Mouse (Mus musculus) layer of hippocampus, adult 9-10 months (tissue): Measurements from ENCODE around the gene Dchs1.

Source experiments
- DNase-seq: peaks from one replicate; pipeline ENCODE4 v3.0.0; 2022; ENCODE audit warnings: low spot score

The Dchs1 gene

DNA sequence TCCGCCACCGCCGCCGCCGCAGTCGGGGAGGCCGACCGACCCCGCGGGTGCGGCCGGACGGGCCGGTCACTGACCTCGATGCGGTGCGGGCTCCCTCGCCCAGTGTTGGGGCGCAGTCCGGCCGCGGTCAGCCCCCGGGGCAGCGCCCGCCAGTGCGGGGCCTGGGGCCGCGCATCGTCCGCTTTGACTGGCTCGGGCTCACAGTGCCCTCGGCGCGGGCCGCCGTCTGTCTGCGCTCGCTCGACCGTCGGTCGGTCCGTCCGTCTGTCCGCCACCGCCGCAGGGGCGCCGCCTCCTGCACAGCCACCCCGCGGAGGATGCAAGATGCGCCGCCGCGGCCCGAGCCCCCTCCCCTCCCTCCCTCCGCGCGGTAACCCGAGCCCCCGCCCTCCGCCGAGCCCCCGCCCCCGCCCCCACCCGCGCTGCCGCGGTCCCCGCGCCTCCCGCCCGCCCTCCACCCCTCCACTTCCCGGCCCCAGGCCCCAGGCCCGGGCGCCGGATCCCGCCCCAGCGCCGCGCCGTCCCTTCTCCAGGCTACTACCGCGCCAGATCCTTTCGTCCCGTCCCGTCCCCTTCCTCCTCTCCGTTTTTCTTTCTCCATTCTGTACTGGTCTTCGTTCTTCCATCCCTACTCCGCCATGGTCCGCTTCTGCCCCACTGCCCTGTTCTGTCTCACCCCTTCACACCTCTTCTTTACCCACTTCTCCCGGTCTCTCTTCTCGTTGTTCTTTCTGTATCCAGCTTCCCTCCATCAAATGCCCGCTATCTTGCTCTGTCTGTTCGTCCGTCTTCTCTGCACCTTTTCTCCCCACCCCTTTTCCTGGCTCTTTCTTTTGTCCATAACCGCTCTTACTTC lies at the start of gene Dchs1:
Gene Dchs1 (minus strand): TSS at position 370 of the 856 bp plus-strand sequence.
- DNase-seq, result no peak

DNA sequence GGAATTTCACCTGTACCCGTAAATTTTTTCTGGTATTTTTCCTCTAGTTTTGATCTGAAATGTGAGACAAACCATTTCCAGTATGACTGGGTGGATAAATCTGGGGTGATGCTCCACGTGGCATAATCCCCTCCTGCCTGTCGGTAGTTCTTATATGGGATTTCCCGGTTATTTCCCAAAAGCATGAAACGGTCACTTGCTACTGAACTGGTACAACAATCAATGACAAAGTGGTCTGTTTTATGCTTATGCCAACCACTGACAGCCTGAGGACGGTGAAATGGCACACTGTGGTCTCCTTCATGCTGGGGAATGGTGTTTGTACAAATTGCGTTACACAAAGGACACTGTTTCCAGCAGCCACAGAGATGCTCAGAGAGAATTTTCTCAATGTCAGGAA lies 36.8 kb upstream of the Dchs1 start:
- DNase-seq, result no peak

DNA sequence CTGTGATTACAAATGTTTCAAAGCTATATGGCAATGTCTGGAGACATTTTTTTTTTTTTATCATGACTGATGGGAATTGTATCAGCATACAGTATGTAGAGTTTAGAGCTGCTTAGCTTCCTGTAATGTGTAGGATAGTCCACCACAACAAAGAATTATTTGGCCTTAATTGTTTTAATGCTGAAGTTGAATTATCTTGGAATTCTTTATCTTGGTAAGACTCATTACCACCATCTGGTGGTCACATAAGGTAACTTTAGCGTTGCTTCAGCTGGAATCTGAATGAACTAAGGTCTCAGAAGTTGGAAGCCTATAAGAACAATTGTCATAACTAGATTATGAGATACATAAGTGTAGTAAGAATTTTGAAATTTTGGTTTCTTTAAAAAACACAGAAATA lies 31.0 kb upstream of the Dchs1 start:
- no peak for DNase-seq

DNA sequence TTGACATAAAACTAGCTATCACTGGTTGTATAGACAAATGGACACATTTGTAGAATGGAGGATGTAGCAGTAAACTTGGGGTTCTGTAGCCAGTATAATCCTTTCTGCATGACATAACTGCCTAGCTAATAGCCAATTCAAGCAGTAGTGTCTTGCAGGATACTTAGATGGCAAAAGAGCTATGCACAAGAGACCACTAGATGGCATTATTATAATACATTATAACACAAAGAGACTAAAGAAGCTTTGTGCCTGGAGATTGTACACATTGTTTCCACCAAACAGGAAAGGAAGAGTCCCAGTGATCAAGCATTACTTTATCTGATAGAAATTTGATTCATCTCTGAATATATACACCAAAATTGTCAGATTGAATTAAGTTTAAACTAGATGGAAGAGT lies 29.3 kb upstream of the Dchs1 start:
- DNase-seq, result no peak

DNA sequence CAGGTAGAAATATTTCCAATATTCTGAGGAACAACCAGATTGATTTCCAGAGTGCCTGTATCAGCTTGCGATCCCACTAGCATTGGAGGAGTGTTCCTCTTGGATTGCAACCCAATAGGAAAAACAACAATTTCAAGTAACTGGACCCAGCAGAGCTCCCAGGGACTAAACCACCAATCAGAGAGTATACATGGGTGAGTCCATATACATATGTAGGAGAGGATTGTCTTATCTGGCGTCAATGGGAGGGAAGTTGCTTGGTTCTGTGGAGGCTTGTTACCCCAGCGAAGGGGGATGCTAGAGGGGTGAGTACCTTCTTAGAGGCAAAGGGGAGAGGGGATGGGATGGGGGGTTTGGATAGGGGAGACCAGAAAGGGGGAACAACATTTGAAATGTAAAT lies 25.9 kb upstream of the Dchs1 start:
- DNase-seq, result no peak

DNA sequence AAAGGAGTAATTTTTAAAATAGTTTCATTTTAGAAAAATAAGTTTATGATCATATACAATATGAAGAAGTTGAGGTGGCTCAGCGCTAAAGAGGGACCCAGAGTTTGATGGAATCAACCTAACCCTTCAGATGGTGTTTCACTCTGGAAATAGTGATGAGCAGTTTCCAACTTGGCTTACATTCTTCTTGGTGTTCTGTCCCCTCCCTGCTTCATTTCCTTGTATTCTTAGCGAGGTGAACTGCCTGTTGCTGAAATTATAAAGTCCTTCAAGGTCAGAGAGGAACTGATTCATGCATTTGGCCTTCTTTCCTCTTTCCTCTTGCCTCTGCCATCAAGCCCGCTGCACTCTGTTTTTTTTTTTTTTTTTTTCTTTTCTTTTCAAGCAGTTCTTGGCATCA lies 25.1 kb upstream of the Dchs1 start:
- no peak for DNase-seq

DNA sequence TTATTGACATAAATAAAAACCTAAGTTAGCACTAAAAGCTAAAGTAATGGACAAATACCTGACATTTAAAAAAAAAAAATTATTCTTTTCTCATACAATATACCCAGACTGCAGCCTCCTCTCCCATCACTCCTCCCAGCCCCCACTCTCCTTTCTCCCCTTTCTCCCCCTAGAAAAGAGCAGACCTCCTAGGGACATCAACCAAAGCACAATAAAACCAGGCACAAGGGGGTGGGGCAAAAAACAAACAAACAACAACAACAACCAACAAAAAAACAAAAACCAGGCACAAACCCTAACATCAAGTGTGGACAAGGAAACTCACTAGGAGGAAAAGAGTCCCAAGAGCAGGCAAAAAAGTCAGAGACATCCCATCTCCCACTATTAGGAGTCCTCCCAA lies 24.1 kb upstream of the Dchs1 start:
- no peak for DNase-seq

DNA sequence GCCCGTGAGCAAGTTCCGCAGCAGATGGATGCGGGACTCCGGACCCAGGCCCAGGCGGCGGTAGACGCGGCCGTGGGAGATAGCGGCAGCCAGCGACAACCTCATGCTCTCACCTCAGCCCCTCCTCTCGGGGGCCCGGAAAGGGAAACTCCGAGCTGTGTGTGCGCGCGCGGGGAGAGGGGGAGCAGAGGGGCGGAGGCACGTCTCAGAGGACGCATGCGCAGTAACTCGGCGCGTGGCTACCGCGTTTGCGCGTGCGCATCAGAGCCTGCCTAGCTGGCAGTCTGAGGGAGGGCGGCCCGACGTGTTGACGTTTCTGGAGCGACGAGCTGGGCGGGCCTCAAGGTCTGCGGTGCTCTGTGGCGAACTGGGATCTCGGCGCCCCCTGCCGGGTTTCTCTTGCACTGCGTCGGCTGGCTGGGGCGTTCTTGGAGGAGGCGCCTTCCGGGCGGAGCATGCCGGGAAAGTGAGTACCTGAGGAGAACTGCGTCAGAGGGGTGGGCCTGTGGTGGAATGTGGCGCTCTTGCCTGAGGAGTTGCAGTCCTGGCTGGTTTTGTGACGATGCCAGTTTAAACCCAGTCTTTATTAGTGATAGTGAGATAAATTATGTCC lies 23.5 kb upstream of the Dchs1 start, which contains the start of gene Mrpl17:
Gene Mrpl17 (minus strand): TSS at position 223 of the 613 bp plus-strand sequence.
- peak; percentile 99 for DNase-seq

DNA sequence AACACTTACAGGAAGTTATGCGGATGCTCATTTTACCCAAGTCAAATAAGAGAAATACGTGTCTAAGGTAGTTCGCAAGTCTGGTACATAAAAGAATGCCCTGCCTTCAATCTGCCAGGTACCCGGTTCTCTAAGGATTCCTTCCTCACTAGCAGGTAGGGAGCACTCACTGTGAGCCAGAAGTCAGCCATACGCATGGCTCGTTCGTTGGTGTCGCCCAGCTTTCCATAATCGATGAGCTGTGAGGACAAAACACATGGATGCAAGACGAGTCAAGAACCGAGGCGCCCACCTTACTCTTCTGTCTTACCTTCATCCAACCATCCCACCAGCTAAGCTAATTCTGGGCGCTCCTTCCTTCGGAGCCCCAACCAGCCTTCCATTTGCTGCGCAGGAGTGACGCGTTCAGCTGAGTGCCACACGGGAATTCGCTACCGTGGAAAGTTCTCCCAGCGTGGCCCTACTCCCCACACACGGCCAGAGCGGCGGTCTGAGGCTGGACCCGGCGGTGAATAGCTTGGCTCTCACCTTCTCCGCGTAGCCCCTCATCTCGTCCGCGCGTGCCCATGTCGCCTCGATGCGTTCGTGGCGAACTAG lies 22.9 kb upstream of the Dchs1 start:
- no peak for DNase-seq

DNA sequence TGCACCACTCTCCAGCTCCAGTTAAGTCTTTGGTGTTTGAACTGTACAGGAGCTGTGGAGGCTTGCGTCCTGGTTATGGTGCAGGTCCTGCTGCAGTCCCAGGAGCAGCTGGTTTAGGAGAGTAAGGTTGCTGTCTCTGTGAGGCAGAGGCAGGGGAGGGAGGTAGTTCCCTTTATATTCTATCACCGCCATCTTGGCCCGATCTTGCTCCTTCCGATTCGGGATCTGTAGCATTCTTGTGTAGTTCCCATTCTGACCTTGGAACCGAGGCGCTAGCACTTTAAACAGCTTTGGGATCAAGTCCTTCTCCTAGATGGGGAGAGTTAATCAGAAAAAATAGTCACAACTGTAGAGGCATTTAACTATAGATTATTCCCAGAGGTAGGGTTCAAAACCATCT lies 22.4 kb upstream of the Dchs1 start:
- no peak for DNase-seq

DNA sequence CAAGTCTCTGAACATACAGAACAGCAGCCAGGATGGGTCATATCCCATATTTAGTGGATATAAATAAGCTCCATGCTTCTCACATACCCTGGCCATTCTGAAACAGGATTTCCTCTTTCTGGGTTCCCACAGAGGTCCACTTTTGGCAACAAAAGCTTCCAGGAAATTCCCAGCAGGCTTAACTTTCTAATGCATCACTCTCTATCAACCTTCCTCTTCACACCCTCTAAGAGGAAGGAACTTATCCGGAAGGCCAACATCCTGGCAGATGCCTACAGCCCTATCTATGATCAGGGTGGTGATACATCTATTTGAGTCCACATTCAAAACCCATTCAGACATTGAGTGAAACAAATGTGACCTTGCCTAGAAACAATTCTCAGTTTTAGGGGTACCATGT lies 20.9 kb upstream of the Dchs1 start:
- DNase-seq, result no peak

DNA sequence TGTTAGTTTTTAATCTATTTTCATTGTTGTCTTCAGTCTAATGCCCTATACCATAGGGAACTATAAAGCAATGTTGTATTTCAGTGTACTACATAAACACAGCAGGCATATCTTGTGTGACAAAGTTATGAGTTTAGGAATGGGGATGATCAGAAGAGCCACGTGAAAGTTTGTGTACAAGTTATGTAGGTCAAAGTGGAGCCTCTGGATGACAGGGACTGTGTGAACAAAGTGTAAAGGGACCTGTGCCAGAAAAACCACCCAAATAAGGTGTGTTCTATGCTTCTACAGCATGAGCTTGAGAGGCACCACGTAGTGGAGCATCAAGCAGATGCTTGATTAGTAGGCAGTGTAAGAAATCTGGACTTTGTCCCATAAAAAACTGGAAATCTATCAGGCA lies 19.3 kb upstream of the Dchs1 start:
- no peak for DNase-seq

DNA sequence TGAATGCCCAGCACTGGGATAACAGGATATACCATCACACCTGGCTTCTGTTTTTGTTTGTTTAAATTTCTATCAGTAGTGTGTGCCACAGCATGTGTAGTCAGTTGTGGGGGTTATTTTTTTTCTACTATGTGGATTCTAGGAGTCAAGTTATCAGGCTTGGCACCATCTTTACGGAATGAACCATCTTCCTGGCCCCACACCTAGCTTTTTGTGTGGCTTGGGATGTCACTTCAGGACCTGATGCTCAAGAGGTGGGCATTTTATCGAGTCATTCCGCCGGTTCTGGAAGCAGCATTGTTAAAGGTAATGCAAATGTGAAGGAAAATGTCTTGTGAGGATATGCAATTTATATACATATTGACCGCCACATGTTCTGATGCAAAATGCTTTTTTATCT lies 18.7 kb upstream of the Dchs1 start:
- no peak for DNase-seq

DNA sequence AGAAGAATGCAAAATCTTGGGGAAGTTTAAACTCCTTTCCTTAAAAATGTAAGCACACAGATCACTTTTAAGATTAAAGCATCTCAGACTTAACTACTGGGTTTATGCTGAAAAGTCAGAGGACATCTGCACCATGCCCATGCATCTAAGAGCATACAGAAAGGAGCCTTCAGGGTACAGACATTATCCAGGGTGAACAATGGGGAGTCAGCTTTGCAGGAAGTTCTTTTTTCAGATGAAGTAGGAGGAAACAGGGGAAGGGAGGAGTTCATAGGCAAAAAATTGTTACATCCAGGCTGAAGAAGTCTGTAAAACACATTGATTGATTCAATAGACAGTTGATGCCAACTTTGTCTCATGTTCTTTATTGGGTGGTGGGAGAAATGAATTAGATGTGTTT lies 16.0 kb upstream of the Dchs1 start:
- DNase-seq, result no peak

DNA sequence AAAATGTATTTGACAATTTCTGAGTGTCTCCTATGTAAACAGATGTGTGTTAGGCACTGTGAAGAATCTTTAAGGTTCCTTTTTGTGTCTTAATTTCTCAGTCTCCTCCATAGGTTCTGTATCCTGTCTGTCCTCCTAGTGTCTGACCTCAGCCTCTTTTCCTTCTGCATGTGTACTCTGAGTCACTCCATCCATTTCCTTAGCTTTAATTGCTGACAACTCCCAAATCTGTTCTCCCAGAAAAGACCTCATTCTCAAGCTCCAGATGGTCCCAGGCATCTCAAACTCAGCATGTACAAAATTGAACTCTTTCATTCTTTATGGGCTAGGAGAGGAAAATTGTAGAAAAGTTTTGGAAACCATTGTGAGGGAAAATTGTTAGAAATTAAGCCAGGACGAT lies 15.3 kb upstream of the Dchs1 start:
- no peak for DNase-seq

DNA sequence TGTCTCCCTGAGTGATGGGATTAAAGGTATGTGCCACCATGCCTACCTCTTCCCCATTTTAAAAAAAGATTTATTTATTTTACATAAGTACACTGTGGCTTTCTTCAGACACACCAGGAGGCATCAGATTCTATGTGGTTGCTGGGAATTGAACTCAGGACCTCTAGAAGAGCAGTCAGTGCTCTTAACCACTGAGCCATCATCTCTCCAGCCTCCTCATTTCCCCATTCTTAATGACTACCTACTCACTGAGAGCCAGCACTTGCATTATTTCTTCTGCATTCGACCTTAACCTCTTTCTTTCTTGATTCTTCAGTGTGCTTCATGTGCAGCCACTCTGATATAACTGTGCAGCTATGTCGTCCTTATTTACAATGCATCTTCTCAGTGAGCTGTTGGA lies 14.9 kb upstream of the Dchs1 start:
- no peak for DNase-seq

DNA sequence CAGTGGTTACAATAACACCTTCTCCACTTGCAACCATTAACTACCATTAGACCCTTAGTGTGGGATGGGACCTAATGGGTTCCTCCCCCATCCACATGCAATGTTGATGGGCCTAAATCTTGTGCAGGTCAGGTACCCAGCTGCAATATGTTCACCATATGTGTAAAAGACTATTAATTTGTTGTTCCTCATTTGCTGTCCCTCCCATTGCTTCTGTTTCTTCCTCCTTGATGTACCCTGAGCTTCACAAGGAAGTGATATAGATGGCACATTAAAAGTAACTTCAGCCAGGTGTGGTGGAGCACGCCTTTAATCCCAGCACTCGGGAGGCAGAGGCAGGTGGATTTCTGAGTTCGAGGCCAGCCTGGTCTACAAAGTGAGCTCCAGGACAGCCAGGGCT lies 9.5 kb upstream of the Dchs1 start:
- no peak for DNase-seq

DNA sequence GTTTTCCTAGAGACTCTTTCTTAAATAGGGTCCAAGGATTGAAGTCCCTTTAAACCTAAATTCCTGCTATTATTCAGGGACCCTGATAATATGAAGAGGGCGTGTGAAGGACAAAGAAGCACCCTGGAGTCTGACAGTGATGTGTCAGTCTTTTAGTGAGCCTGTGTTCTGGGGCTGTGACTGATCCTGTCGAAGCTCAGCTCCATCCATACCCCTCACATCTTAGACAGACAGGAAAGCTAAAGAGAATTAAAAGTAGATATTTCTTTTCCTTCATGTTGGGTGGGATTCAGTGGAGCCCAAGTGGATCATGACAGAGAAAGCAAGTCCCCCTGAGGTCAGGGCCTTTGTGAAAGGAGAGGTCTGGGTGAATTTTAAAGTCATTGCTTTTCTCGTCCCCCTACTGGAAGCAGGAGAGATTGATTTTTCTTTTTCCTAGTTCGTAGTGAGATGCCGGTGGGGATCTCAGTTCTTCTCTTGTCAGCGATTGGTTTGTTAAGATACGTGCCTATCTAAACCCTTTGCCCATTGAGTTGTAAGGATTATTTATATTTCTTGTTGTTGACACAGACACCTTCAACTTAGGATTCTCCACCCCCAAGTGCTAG lies 8.4 kb upstream of the Dchs1 start:
- no peak for DNase-seq

DNA sequence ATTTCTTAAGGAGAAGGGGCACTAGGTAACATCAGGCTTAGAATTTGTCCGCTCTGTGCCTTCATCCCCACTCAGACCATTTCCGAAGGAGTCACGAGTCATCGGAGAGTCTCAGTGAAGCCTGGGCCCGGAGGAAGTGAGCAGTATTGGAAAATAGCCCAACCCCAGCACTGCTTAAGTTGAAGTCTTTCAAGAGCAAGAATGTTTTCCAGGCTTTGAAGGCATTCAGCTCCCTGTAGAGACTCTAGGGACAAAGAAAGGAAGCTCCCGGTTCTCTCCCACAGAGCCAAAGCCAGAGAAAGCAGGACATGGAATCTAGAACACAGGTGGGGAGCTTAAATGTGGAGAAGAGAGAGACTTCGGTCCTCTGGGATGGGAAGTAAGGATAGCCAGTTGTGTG lies 6.2 kb upstream of the Dchs1 start:
- DNase-seq, result no peak

DNA sequence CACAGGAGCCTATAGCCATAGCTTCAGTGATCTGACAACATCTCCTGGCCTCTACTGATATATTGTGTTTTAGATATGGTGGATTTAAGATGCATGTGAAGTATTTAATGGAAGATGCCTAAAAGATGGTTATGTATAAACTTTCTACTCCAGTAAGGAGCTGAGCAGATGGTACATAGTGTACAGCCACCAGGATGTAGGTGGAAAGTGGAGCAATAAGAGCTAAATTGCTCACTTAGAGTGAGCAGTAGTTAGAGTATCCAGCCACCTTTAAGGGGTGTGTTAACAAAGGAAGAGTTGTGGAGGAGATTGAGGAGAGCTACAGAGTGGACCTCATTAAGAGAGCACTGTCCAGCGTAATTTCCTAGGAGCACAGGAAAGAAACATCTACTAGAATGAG lies 3.7 kb upstream of the Dchs1 start:
- no peak for DNase-seq

DNA sequence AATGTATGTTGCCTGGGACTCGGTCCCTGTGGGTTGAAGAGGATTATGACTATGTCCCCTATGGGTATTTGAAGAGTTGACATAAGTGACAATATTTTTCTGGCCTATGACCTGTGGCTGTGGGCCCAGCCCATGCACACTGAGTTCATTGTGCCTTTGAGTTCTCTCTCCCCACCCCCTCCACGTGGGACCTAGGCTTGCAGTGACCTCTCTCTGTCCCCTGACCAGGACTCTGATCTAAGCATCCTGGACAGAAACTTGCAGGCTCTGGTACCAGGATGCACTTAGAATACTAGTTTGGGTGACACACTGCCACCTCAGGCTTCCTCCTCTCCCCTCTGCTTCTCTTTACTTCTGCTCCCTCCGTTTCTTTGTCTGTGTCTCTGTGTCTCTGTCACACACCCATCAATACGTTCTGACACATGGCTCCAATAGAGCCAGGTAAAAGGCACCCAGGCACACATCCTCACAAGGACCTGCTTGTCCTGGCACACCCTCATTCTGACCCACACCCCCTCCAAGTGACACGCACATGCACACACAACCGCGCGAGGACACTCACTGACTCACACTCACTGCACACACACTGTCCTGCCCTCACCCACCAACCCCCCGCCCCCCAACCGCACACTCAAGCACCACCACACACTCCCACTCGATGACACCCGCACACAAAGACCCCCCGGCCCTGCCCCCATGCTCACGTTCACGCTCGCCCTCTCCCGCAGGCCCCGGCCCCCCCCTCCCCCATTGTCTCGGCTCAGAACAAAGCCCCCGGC lies 759 bp downstream of the Dchs1 start:
- no peak for DNase-seq

DNA sequence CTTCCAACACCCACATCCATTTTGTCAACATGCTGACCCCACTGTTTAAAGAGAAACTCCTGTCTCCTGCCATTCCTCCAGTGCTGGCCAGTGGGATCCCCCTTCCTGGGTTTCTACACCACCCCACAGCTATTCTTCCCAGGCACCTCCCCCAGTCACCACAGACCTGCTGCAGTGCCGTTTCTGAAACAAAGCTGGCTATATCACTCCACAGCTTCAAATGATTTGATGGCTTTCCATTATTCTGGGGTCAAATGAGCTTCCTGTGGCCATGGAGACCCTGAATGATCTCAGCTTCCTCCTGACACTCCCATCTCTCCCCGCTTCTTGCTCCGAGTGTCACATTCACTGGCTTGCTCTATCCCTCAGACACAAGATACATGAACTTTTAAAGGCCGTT lies 2.9 kb downstream of the Dchs1 start:
- no peak for DNase-seq
